Mouse (Mus musculus) stomach, embryonic 14.5 days (tissue): ENCODE results near the gene Maml3. TPM values are rescaled to one million over a fixed set of nuclear protein-coding genes. Genes with fewer than 3 reads are reported as not detected.
A peak's percentile ranks its signal among the peaks of the same experiment; 100 is the strongest.

Experiments
- ATAC-seq: fragments of 200-750 bp; cut with Nextera tagmentation; 2 replicates; pipeline ENCODE4 v1.8.0; 2017; ENCODE audit warnings: low read depth, moderate TSS enrichment; ENCODE audit not compliant: insufficient number of reproducible peaks, insufficient read depth, low FRiP score
- H3K27ac ChIP-seq: fragments of 300-500 bp; sonication (generic); 2 replicates; pipeline ENCODE4 v1.5.1; 2014; ENCODE audit warnings: mild to moderate bottlenecking, low read length, moderate library complexity, mixed read lengths
- H3K27me3 ChIP-seq: fragments of 300-500 bp; sonication (generic); 2 replicates; pipeline ENCODE4 v1.6.1; 2014; ENCODE audit warnings: low read length, control low read depth, mixed read lengths; ENCODE audit not compliant: control insufficient read depth, insufficient read depth
- H3K36me3 ChIP-seq: fragments of 300-500 bp; sonication (generic); 2 replicates; pipeline ENCODE4 v1.6.1; 2014; ENCODE audit warnings: mild to moderate bottlenecking, control low read depth, low read length, moderate library complexity, mixed read lengths; ENCODE audit not compliant: control insufficient read depth, insufficient read depth
- H3K4me1 ChIP-seq: fragments of 300-500 bp; sonication (generic); 2 replicates; pipeline ENCODE4 v1.6.1; 2014; ENCODE audit warnings: low read length, control low read depth, mixed read lengths; ENCODE audit not compliant: control insufficient read depth, insufficient read depth
- H3K4me2 ChIP-seq: fragments of 300-500 bp; sonication (generic); replicated peaks from 2 replicates; pipeline ENCODE4 v1.6.1; 2014; ENCODE audit warnings: low read depth, low read length, control low read depth
- H3K4me3 ChIP-seq: fragments of 300-500 bp; sonication (generic); 2 replicates; pipeline ENCODE4 v1.5.1; 2014; ENCODE audit warnings: low read depth, low read length, control low read depth
- H3K9ac ChIP-seq: fragments of 300-500 bp; sonication (generic); replicated peaks from 2 replicates; pipeline ENCODE4 v1.6.1; 2014; ENCODE audit warnings: low read depth, mild to moderate bottlenecking, control low read depth, low read length, moderate library complexity, mixed read lengths
- H3K9me3 ChIP-seq: fragments of 300-500 bp; sonication (generic); 2 replicates; pipeline ENCODE4 v1.6.1; 2016; ENCODE audit warnings: low read depth, low read length, control low read depth; ENCODE audit not compliant: control insufficient read depth
- WGBS: fragments of 180-500 bp; shearing (Covaris S2); extraction: QIAGEN DNeasy Blood & Tissue Kit; methylation state at CpG from one replicate; pipeline ENCODE4 v1.1.7; 2014; 5-methylcytosine and 5-hydroxymethylcytosine counted together
- polyA plus RNA-seq: library from polyadenylated mRNA; unstranded; fragments of >200 nt; fragmentation: Nextera tagmentation; extraction: Ambion mirVana; gene quantifications from 2 replicates; pipeline ENCODE4 v1.2.1, GENCODE M21; 2014

Maml3 gene
- polyA plus RNA-seq, 1 experiment from 2014 or later, result 9.3 TPM

GRCm38 (mm10) chr3:52000871-52001517 is 103.9 kb downstream of the Maml3 start:
- 91% methylated on average over 10 of the region's 10 CpGs for WGBS
- Histone ChIP-seq H3K27me3 (no peaks in the 10 kb centered on the region), H3K4me2 (no peak overlapping the region), H3K9me3 (no peaks in the 10 kb centered on the region), H3K9ac (no peak overlapping the region), H3K36me3 (no peaks in the 10 kb centered on the region), H3K27ac (no peak overlapping the region), H3K4me1 (0 out of 2 replicates have a peak, but pooled peaks cover 7% of the 10 kb centered on the region), H3K4me3 (no peak overlapping the region)
- no peak for ATAC-seq

- H3K27me3 ChIP-seq, result no peaks in the 10 kb centered on the region
- no peak overlapping the region for H3K4me3 ChIP-seq
- 0 out of 2 replicates have a peak, but pooled peaks cover 5% of the 10 kb centered on the region for H3K4me1 ChIP-seq
- H3K4me2 ChIP-seq, result no peak overlapping the region
- no peaks in the 10 kb centered on the region for H3K36me3 ChIP-seq
- H3K9me3 ChIP-seq, result no peaks in the 10 kb centered on the region
- WGBS, result 81% methylated on average over 21 of the region's 21 CpGs
- H3K9ac ChIP-seq, result no peak overlapping the region
- ATAC-seq, result peak; percentile 14; the same call in 1 of the 2 replicates
- no peak overlapping the region; the same call in 1 of the 2 replicates for H3K27ac ChIP-seq
These were observed 105.0 kb downstream of the Maml3 start for GRCm38 (mm10) chr3:51999671-52000437.

GRCm38 (mm10) chr3:51998511-51999399 is 106.1 kb downstream of the Maml3 start:
- no peaks in the 10 kb centered on the region for H3K36me3 ChIP-seq
- peak; percentile 42; the same call in 1 of the 2 replicates for ATAC-seq
- peak overlapping the region; percentile 22; the same call in 1 of the 2 replicates for H3K27ac ChIP-seq
- no peaks in the 10 kb centered on the region for H3K27me3 ChIP-seq
- H3K9me3 ChIP-seq, result no peaks in the 10 kb centered on the region
- no peak overlapping the region for H3K4me2 ChIP-seq
- H3K4me1 ChIP-seq, result 0 out of 2 replicates have a peak, but pooled peaks cover 5% of the 10 kb centered on the region
- H3K4me3 ChIP-seq, result no peak overlapping the region
- H3K9ac ChIP-seq, result no peak overlapping the region
- 61% methylated on average over 21 of the region's 21 CpGs for WGBS

GRCm38 (mm10) chr3:51997616-51998015 is 107.3 kb downstream of the Maml3 start:
- Histone ChIP-seq H3K27me3 (no peaks in the 10 kb centered on the region), H3K4me2 (no peak overlapping the region), H3K4me3 (no peak overlapping the region), H3K9me3 (no peaks in the 10 kb centered on the region), H3K27ac (no peak overlapping the region), H3K9ac (no peak overlapping the region), H3K4me1 (0 out of 2 replicates have a peak, but pooled peaks cover 5% of the 10 kb centered on the region), H3K36me3 (no peaks in the 10 kb centered on the region)
- WGBS, result 78% methylated on average over 11 of the region's 11 CpGs
- ATAC-seq, result no peak

- Histone ChIP-seq H3K27me3 (no peaks in the 10 kb centered on the region), H3K36me3 (no peaks in the 10 kb centered on the region), H3K9ac (no peak overlapping the region), H3K9me3 (no peaks in the 10 kb centered on the region), H3K4me1 (0 out of 2 replicates have a peak, but pooled peaks cover 3% of the 10 kb centered on the region), H3K4me3 (no peak overlapping the region), H3K27ac (no peak overlapping the region), H3K4me2 (no peak overlapping the region)
- ATAC-seq, result no peak
- 66% methylated on average over 6 of the region's 6 CpGs for WGBS
These were observed 118.4 kb downstream of the Maml3 start for GRCm38 (mm10) chr3:51986507-51986906.

- H3K9me3 ChIP-seq, result no peaks in the 10 kb centered on the region
- ATAC-seq, result no peak
- H3K27ac ChIP-seq, result no peak overlapping the region
- H3K4me1 ChIP-seq, result peaks cover 7% of the 10 kb centered on the region; the same call in 1 of the 2 replicates
- no peaks in the 10 kb centered on the region for H3K27me3 ChIP-seq
- no peak overlapping the region for H3K4me3 ChIP-seq
- WGBS, result 62% methylated on average over 5 of the region's 5 CpGs
- no peak overlapping the region for H3K4me2 ChIP-seq
- no peak overlapping the region for H3K9ac ChIP-seq
- H3K36me3 ChIP-seq, result no peaks in the 10 kb centered on the region
These were observed 123.4 kb downstream of the Maml3 start for GRCm38 (mm10) chr3:51981496-51981895.

GRCm38 (mm10) chr3:51977654-51978352 is 127.1 kb downstream of the Maml3 start:
- H3K9me3 ChIP-seq, result no peaks in the 10 kb centered on the region
- 0 out of 2 replicates have a peak overlapping the region, but pooled peaks have one; percentile 1 for H3K4me2 ChIP-seq
- no peaks in the 10 kb centered on the region for H3K36me3 ChIP-seq
- no peak overlapping the region for H3K4me3 ChIP-seq
- 42% methylated on average over 8 of the region's 8 CpGs for WGBS
- H3K9ac ChIP-seq, result no peak overlapping the region
- H3K27me3 ChIP-seq, result no peaks in the 10 kb centered on the region
- ATAC-seq, result peak; percentile 87; the same call in 1 of the 2 replicates
- H3K27ac ChIP-seq, result peak overlapping the region; percentile 56; the same call in 1 of the 2 replicates
- H3K4me1 ChIP-seq, result peaks cover 7% of the 10 kb centered on the region; the same call in 1 of the 2 replicates
